Mouse (Mus musculus): Measurements from ENCODE around the gene Itga2. TPM values are rescaled to one million over a fixed set of nuclear protein-coding genes. Genes with fewer than 3 reads are reported as not detected.

Itga2 gene
- polyA plus RNA-seq, 1 experiment from 2014 or later = 5.9 TPM

GRCm38 (mm10) chr13:114923331-114923730 lies 8.6 kb downstream of the Itga2 start:
- Histone ChIP-seq H3K9ac (ENCODE audit: low read depth, low read length) (0 out of 2 replicates have a peak overlapping the region, but pooled peaks have one; percentile 10), H3K9me3 (ENCODE audit: control insufficient read depth, low read length) (no peaks in the 10 kb centered on the region), H3K36me3 (ENCODE audit: control insufficient read depth, insufficient read depth, low read length) (0 out of 2 replicates have a peak, but pooled peaks cover 2% of the 10 kb centered on the region), H3K4me3 (ENCODE audit: low read length) (no peak overlapping the region), H3K27ac (ENCODE audit: low read length) (peak overlapping the region; percentile 53), H3K27me3 (replicated peaks; ENCODE audit: control insufficient read depth, insufficient read depth, low read length) (no peaks in the 10 kb centered on the region), H3K4me2 (ENCODE audit: low read depth, low read length) (peak overlapping the region; percentile 26), H3K4me1 (ENCODE audit: control insufficient read depth, insufficient read depth, low read length) (peaks cover 14% of the 10 kb centered on the region; the same call in 1 of the 2 replicates)
- 31% methylated on average over 9 of the region's 9 CpGs for WGBS
- peak; percentile 89 for ATAC-seq

- 38% methylated on average over 5 of the region's 5 CpGs for WGBS
- Histone ChIP-seq H3K4me3 (ENCODE audit: low read length) (no peak overlapping the region), H3K4me1 (ENCODE audit: control insufficient read depth, insufficient read depth, low read length) (peaks cover 7% of the 10 kb centered on the region), H3K27ac (ENCODE audit: low read length) (peak overlapping the region; percentile 41), H3K9ac (ENCODE audit: low read depth, low read length) (no peak overlapping the region), H3K27me3 (replicated peaks; ENCODE audit: control insufficient read depth, insufficient read depth, low read length) (no peaks in the 10 kb centered on the region), H3K4me2 (ENCODE audit: low read depth, low read length) (no peak overlapping the region), H3K9me3 (ENCODE audit: control insufficient read depth, low read length) (no peaks in the 10 kb centered on the region), H3K36me3 (ENCODE audit: control insufficient read depth, insufficient read depth, low read length) (0 out of 2 replicates have a peak, but pooled peaks cover 2% of the 10 kb centered on the region)
- ATAC-seq = 0 out of 2 replicates have a peak, but pooled peaks have one; percentile 7
These were observed 16.1 kb downstream of the Itga2 start for GRCm38 (mm10) chr13:114915767-114916166.

- Histone ChIP-seq H3K4me1 (ENCODE audit: control insufficient read depth, insufficient read depth, low read length) (peaks cover 7% of the 10 kb centered on the region), H3K9me3 (ENCODE audit: control insufficient read depth, low read length) (no peaks in the 10 kb centered on the region), H3K36me3 (ENCODE audit: control insufficient read depth, insufficient read depth, low read length) (0 out of 2 replicates have a peak, but pooled peaks cover under 1% of the 10 kb centered on the region), H3K9ac (ENCODE audit: low read depth, low read length) (no peak overlapping the region), H3K27me3 (replicated peaks; ENCODE audit: control insufficient read depth, insufficient read depth, low read length) (no peaks in the 10 kb centered on the region), H3K4me3 (ENCODE audit: low read length) (no peak overlapping the region), H3K4me2 (ENCODE audit: low read depth, low read length) (peak overlapping the region; percentile 15), H3K27ac (ENCODE audit: low read length) (peak overlapping the region; percentile 81)
- peak; percentile 91 for ATAC-seq
- 43% methylated on average over 4 of the region's 4 CpGs for WGBS
These were observed 16.9 kb downstream of the Itga2 start for GRCm38 (mm10) chr13:114914963-114915362.

DNA sequence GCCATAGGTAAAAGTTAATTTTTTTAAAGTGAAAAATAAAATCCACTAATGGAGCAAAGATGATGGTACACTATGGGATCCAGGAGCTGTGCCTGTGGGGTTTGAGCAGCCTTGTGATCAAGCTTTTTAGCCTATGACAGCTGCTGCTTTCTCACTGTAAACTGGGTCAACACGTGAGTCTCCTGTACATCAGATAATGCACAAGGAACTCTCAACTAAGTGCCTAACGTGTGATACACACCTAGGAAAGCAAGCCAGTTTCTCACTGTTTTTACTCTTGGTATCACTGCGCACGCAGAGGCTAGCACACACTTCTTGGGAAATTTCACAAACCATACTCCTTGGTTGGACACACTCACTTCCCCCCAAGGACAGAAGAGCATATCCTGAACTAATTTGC lies 17.3 kb downstream of the Itga2 start:
- no peaks in the 10 kb centered on the region for H3K27me3 ChIP-seq (replicated peaks; ENCODE audit: control insufficient read depth, insufficient read depth, low read length)
- H3K4me1 ChIP-seq (ENCODE audit: control insufficient read depth, insufficient read depth, low read length) = peaks cover 7% of the 10 kb centered on the region
- ATAC-seq = peak; percentile 83
- H3K36me3 ChIP-seq (ENCODE audit: control insufficient read depth, insufficient read depth, low read length) = no peaks in the 10 kb centered on the region
- no peak overlapping the region for H3K9ac ChIP-seq (ENCODE audit: low read depth, low read length)
- no peak overlapping the region for H3K4me3 ChIP-seq (ENCODE audit: low read length)
- H3K9me3 ChIP-seq (ENCODE audit: control insufficient read depth, low read length) = no peaks in the 10 kb centered on the region
- H3K27ac ChIP-seq (ENCODE audit: low read length) = peak overlapping the region; percentile 81
- H3K4me2 ChIP-seq (ENCODE audit: low read depth, low read length) = peak overlapping the region; percentile 15
- WGBS = 58% methylated on average over 4 of the region's 4 CpGs

DNA sequence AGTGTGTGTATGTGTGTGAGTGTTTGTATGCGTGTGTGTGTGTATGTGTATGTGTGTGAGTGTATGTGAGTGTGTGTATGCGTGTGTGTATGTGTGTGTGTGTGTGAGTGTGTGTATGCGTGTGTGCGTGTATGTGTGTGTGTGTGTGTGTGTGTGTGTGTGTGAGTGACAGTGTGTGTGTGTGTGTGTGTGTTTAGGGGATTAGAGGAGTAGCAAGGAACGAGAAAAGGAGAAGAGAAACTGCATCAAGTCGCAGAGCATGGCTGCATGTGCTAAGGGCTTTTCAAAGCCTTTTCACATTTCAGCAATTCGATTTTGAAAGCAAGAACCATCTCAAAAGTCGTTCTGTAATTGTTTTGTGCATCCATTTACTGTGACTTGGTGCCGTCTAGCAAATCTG lies 21.3 kb downstream of the Itga2 start:
- H3K36me3 ChIP-seq (ENCODE audit: control insufficient read depth, insufficient read depth, low read length) = no peaks in the 10 kb centered on the region
- no peaks in the 10 kb centered on the region for H3K9me3 ChIP-seq (ENCODE audit: control insufficient read depth, low read length)
- peaks cover under 1% of the 10 kb centered on the region for H3K4me1 ChIP-seq (ENCODE audit: control insufficient read depth, insufficient read depth, low read length)
- WGBS = 82% methylated on average over 9 of the region's 9 CpGs
- H3K27me3 ChIP-seq (replicated peaks; ENCODE audit: control insufficient read depth, insufficient read depth, low read length) = no peaks in the 10 kb centered on the region
- H3K9ac ChIP-seq (ENCODE audit: low read depth, low read length) = no peak overlapping the region
- H3K27ac ChIP-seq (ENCODE audit: low read length) = no peak overlapping the region
- no peak for ATAC-seq
- no peak overlapping the region for H3K4me3 ChIP-seq (ENCODE audit: low read length)
- no peak overlapping the region for H3K4me2 ChIP-seq (ENCODE audit: low read depth, low read length)

GRCm38 (mm10) chr13:114909514-114909913 lies 22.4 kb downstream of the Itga2 start:
- no peak overlapping the region for H3K4me3 ChIP-seq (ENCODE audit: low read length)
- H3K27me3 ChIP-seq (replicated peaks; ENCODE audit: control insufficient read depth, insufficient read depth, low read length) = no peaks in the 10 kb centered on the region
- WGBS = 88% methylated on average over 5 of the region's 5 CpGs
- no peaks in the 10 kb centered on the region for H3K36me3 ChIP-seq (ENCODE audit: control insufficient read depth, insufficient read depth, low read length)
- H3K9me3 ChIP-seq (ENCODE audit: control insufficient read depth, low read length) = no peaks in the 10 kb centered on the region
- ATAC-seq = no peak
- H3K27ac ChIP-seq (ENCODE audit: low read length) = no peak overlapping the region
- H3K9ac ChIP-seq (ENCODE audit: low read depth, low read length) = no peak overlapping the region
- H3K4me1 ChIP-seq (ENCODE audit: control insufficient read depth, insufficient read depth, low read length) = no peaks in the 10 kb centered on the region; the same call in 1 of the 2 replicates
- no peak overlapping the region for H3K4me2 ChIP-seq (ENCODE audit: low read depth, low read length)

DNA sequence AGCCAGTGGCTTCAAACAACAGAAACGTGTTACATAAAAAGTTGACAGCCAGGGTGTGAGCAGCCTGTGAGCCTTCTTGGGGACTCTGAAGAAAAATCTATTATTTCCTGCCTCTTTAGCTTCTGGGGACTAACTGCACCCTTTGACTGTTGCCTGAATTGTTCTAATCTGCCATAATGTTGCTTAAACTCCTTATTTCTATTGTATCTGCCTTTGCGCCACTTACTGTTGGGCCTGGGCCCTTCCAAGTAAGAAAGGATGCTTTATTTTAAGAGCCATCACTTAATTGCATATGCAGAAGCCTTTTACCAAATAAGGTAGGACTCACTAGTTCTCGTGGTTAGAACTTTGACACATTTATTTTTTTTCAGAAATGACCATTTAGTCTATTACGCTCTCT lies 24.0 kb downstream of the Itga2 start:
- ATAC-seq = no peak
- Histone ChIP-seq H3K4me2 (ENCODE audit: low read depth, low read length) (no peak overlapping the region), H3K4me3 (ENCODE audit: low read length) (no peak overlapping the region), H3K9ac (ENCODE audit: low read depth, low read length) (no peak overlapping the region), H3K36me3 (ENCODE audit: control insufficient read depth, insufficient read depth, low read length) (no peaks in the 10 kb centered on the region), H3K27me3 (replicated peaks; ENCODE audit: control insufficient read depth, insufficient read depth, low read length) (no peaks in the 10 kb centered on the region), H3K27ac (ENCODE audit: low read length) (no peak overlapping the region), H3K9me3 (ENCODE audit: control insufficient read depth, low read length) (no peaks in the 10 kb centered on the region), H3K4me1 (ENCODE audit: control insufficient read depth, insufficient read depth, low read length) (no peaks in the 10 kb centered on the region)
- WGBS = 79% methylated on average over 4 of the region's 4 CpGs

DNA sequence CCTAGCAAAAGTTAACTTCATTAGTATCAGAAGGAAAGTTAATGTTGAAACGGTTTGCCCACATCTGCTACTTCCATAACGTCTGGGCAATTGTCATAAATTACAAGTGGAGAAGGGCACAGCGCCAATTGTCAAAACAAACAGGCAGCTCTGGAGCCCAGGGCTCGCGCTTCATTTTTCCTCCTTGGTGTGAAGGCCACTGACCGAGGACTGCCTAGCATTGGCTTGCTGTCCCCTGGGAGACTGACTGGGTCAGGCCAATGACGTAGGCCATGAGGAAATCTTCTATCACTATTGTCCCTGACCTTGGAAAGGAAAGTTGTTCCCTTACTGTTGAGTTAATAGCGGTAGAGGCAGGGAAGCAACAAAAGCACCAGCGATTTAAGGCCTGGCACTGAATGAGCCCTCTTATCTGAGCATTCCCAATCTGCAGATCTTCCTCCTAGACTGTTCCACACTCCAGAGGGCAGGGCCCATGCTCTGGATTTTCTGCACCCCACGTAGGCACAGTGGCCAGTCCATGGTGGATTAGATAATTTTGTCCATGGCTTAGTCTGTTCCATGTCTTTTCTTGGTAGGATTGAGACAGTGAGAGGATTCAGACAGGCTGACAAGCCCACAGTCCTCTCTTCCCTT lies 35.0 kb downstream of the Itga2 start:
- 0 out of 2 replicates have a peak, but pooled peaks cover 3% of the 10 kb centered on the region for H3K4me1 ChIP-seq (ENCODE audit: control insufficient read depth, insufficient read depth, low read length)
- H3K4me3 ChIP-seq (ENCODE audit: low read length) = no peak overlapping the region
- WGBS = 47% methylated on average over 10 of the region's 10 CpGs
- H3K9ac ChIP-seq (ENCODE audit: low read depth, low read length) = no peak overlapping the region
- H3K9me3 ChIP-seq (ENCODE audit: control insufficient read depth, low read length) = no peaks in the 10 kb centered on the region
- ATAC-seq = peak; percentile 76
- no peaks in the 10 kb centered on the region for H3K36me3 ChIP-seq (ENCODE audit: control insufficient read depth, insufficient read depth, low read length)
- H3K4me2 ChIP-seq (ENCODE audit: low read depth, low read length) = no peak overlapping the region
- peak overlapping the region; percentile 47 for H3K27ac ChIP-seq (ENCODE audit: low read length)
- no peaks in the 10 kb centered on the region for H3K27me3 ChIP-seq (replicated peaks; ENCODE audit: control insufficient read depth, insufficient read depth, low read length)

- H3K4me3 ChIP-seq (ENCODE audit: low read length) = no peak overlapping the region
- H3K27me3 ChIP-seq (replicated peaks; ENCODE audit: control insufficient read depth, insufficient read depth, low read length) = no peaks in the 10 kb centered on the region
- no peaks in the 10 kb centered on the region for H3K9me3 ChIP-seq (ENCODE audit: control insufficient read depth, low read length)
- H3K27ac ChIP-seq (ENCODE audit: low read length) = no peak overlapping the region
- no peak overlapping the region for H3K9ac ChIP-seq (ENCODE audit: low read depth, low read length)
- 42% methylated on average over 7 of the region's 7 CpGs for WGBS
- 0 out of 2 replicates have a peak, but pooled peaks cover 3% of the 10 kb centered on the region for H3K4me1 ChIP-seq (ENCODE audit: control insufficient read depth, insufficient read depth, low read length)
- peak; percentile 79 for ATAC-seq
- no peaks in the 10 kb centered on the region for H3K36me3 ChIP-seq (ENCODE audit: control insufficient read depth, insufficient read depth, low read length)
- no peak overlapping the region for H3K4me2 ChIP-seq (ENCODE audit: low read depth, low read length)
These were observed 36.0 kb downstream of the Itga2 start for GRCm38 (mm10) chr13:114895896-114896295.
